Mouse (Mus musculus) CD4-positive naive resting alpha-beta T cell, adult 57 days (primary cell): Measurements from ENCODE around the gene Gm45753. TPM values are rescaled to one million over a fixed set of nuclear protein-coding genes. Genes with fewer than 3 reads are reported as not detected.

Experiments used
- total RNA-seq: library from RNA; stranded (reverse); gene quantifications from one replicate; pipeline ENCODE4 v1.2.4, GENCODE M21; 2023

Gene Gm45753
- total RNA-seq: not detected

GRCm38 (mm10) chr8:45308366-45308765, at the start of gene Gm45753:
Gene Gm45753, minus strand, starts transcription at chr8:45308466.

GRCm38 (mm10) chr8:45332685-45333409, 24.6 kb upstream of the Gm45753 start, which contains the start of gene Cyp4v3:
Gene Cyp4v3, minus strand, starts transcription at chr8:45333216.

GRCm38 (mm10) chr8:45294687-45295086, 13.6 kb downstream of the Gm45753 start, which contains the start of gene Klkb1:
Gene Klkb1, minus strand, starts transcription at chr8:45294859.

GRCm38 (mm10) chr8:45261920-45262319, 46.3 kb downstream of the Gm45753 start, which contains the start of gene F11:
Gene F11, minus strand, starts transcription at chr8:45262031.

Other genes with a start within 250 kb of the Gm45753 start
- gene Mtnr1a, start 239.3 kb downstream of the Gm45753 start, total RNA-seq: not detected
- gene F11, start 46.4 kb downstream of the Gm45753 start, total RNA-seq: not detected
- not detected for gene Klkb1, start 13.6 kb downstream of the Gm45753 start, total RNA-seq
- 6.3 TPM for gene Cyp4v3, start 24.8 kb upstream of the Gm45753 start, total RNA-seq
- 0.18 TPM for gene Fam149a, start 73.8 kb upstream of the Gm45753 start, total RNA-seq
- gene Tlr3, start 102.6 kb upstream of the Gm45753 start, total RNA-seq: 1.2 TPM
- 3.3 TPM for gene Sorbs2, start 199.3 kb upstream of the Gm45753 start, total RNA-seq